Mouse (Mus musculus) testis, adult 2 months (tissue): ENCODE results near the gene Dcakd. TPM values are rescaled to one million over a fixed set of nuclear protein-coding genes. Genes with fewer than 3 reads are reported as not detected.

Source experiments
- H3K27ac ChIP-seq: fragments of 200-500 bp; 2 replicates; pipeline ENCODE4 v1.5.1; 2012; ENCODE audit warnings: low read depth, low read length; ENCODE audit not compliant: control insufficient read depth, insufficient read depth
- H3K27me3 ChIP-seq: fragments of 200-500 bp; 2 replicates; pipeline ENCODE4 v1.6.1; 2012; ENCODE audit warnings: mild to moderate bottlenecking, low read length, moderate library complexity; ENCODE audit not compliant: control insufficient read depth, insufficient read depth
- H3K36me3 ChIP-seq: fragments of 200-500 bp; 2 replicates; pipeline ENCODE4 v1.6.1; 2012; ENCODE audit warnings: mild to moderate bottlenecking, low read length; ENCODE audit not compliant: control insufficient read depth, insufficient read depth
- H3K4me1 ChIP-seq: fragments of 200-500 bp; 2 replicates; pipeline ENCODE4 v1.6.1; 2012; ENCODE audit warnings: low read length; ENCODE audit not compliant: control insufficient read depth, insufficient read depth
- H3K4me3 ChIP-seq: fragments of 200-500 bp; 2 replicates; pipeline ENCODE4 v1.5.1; 2012; ENCODE audit warnings: low read depth, mild to moderate bottlenecking, low read length, moderate library complexity, mixed read lengths; ENCODE audit not compliant: control insufficient read depth
- CTCF ChIP-seq: fragments of 200-500 bp; IDR thresholded peaks from 2 replicates; pipeline ENCODE4 v1.5.1; 2012; ENCODE audit warnings: low read depth, mild to moderate bottlenecking, inconsistent platforms, low read length, moderate library complexity; ENCODE audit not compliant: control insufficient read depth, insufficient read depth, insufficient replicate concordance
- POLR2A ChIP-seq: fragments of 200-500 bp; IDR thresholded peaks from 2 replicates; pipeline ENCODE4 v1.6.1; 2012; ENCODE audit warnings: low read depth, mild to moderate bottlenecking, inconsistent platforms, low read length, moderate library complexity; ENCODE audit not compliant: control insufficient read depth
- polyA plus RNA-seq: library from polyadenylated mRNA; depleted of rRNA; stranded (reverse); fragments of >200 nt; gene quantifications from 2 replicates; pipeline ENCODE4 v1.2.3, GENCODE M21; 2012

Gene Dcakd
- polyA plus RNA-seq, 1 experiment, result 26.8 TPM

GRCm38 (mm10) chr11:103015881-103016825 is 12.0 kb downstream of the Dcakd start:
- Histone ChIP-seq H3K27me3 (no peaks in the 10 kb centered on the region), H3K36me3 (no peaks in the 10 kb centered on the region), H3K4me3 (peak overlapping the region; percentile 86), H3K27ac (peak overlapping the region; percentile 55), H3K4me1 (peaks cover 9% of the 10 kb centered on the region)
- TF ChIP-seq CTCF, result no peak
- no peak for TF ChIP-seq POLR2A

GRCm38 (mm10) chr11:103011206-103011497 is 17.0 kb downstream of the Dcakd start:
- Histone ChIP-seq H3K36me3 (no peaks in the 10 kb centered on the region), H3K27me3 (no peaks in the 10 kb centered on the region), H3K4me1 (peaks cover 6% of the 10 kb centered on the region), H3K27ac (no peak overlapping the region), H3K4me3 (no peak overlapping the region)
- TF ChIP-seq CTCF, result no peak
- TF ChIP-seq POLR2A, result no peak

DNA sequence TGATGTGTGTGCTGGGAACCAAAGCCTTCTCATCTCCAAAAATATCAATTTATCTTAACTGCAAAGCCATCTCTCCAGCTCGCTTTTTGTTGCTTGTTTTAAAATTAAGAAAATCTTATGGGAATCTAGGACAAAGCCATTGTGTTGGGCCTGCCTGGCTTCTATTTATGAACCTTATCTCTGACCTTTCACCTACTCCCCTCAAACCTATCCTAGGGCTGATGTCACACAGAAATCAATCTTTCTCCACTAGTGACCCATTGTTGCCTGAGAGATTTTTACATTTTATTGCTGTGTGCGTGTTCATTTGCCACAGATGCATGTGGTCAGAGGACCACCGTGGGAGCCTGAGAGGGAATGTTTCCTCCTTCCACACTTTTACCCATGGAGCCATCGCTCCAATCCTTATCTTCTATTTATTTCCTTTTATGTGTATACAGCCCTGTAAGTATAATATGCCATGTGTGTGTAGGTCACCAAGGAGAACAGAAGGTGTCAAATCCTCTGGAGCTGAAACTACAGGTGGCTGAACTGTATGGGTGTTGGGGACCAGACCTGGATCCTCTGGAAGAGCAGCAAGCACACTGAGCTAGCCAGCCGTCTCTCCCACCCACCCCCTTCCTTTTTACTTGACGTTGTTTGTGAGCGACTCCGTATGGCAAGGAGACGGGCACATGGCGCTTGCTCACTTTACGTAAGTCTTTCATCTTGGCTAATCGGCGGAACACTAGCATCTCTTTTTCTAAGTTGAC is 17.5 kb downstream of the Dcakd start:
- no peaks in the 10 kb centered on the region for H3K36me3 ChIP-seq

DNA sequence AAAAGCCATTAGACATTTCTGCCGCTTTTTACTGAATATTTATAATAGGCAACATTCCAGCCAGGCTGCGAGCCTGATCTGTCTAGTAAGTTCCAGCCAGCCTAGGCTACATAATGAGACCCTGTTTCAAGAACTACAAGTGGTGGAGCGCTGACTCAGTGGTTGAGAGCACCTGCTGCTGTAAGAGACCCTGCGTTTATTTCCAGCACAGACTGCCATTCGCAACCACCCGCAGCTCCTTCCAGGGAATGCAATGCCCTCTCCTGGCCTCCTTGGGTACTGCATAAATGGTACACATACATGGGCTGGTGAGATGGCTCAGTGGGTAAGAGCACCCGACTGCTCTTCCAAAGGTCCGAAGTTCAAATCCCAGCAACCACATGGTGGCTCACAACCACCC is 18.9 kb downstream of the Dcakd start:
- Histone ChIP-seq H3K36me3 (no peaks in the 10 kb centered on the region), H3K4me1 (peaks cover 2% of the 10 kb centered on the region; the same call in 1 of the 2 replicates), H3K27me3 (no peaks in the 10 kb centered on the region), H3K4me3 (no peak overlapping the region), H3K27ac (no peak overlapping the region)
- TF ChIP-seq CTCF, result peak; percentile 46; the same call in 1 of the 2 replicates
- TF ChIP-seq POLR2A, result no peak

More for the DNA sequence above, 17.5 kb downstream of the Dcakd start:
- no peak for TF ChIP-seq CTCF
- TF ChIP-seq POLR2A, result no peak
- H3K27me3 ChIP-seq, result no peaks in the 10 kb centered on the region
- H3K4me1 ChIP-seq, result peaks cover 3% of the 10 kb centered on the region
- H3K27ac ChIP-seq, result no peak overlapping the region
- H3K4me3 ChIP-seq, result no peak overlapping the region

DNA sequence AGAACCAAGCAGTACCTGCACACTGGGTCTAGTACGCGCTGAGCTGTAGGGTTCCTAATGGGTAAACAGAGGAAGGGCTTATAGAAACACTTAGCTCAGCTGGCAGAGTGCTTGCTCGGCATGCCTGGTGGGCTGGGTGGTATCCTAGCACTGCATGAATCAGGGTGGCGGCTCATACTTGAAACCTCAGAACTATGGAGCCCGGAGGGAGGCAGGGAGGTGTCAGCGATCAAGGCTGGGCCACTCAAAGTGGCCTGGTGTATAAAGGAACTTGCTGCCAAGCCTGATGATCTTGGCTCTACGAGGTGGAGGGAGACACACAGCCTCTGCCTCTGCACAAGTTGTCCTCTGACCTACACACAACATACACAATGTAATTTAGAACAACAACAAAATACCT is 19.6 kb downstream of the Dcakd start:
- Histone ChIP-seq H3K4me1 (peaks cover 2% of the 10 kb centered on the region; the same call in 1 of the 2 replicates), H3K27me3 (no peaks in the 10 kb centered on the region), H3K27ac (no peak overlapping the region), H3K36me3 (no peaks in the 10 kb centered on the region), H3K4me3 (no peak overlapping the region)
- TF ChIP-seq CTCF (no peak), POLR2A (no peak)

DNA sequence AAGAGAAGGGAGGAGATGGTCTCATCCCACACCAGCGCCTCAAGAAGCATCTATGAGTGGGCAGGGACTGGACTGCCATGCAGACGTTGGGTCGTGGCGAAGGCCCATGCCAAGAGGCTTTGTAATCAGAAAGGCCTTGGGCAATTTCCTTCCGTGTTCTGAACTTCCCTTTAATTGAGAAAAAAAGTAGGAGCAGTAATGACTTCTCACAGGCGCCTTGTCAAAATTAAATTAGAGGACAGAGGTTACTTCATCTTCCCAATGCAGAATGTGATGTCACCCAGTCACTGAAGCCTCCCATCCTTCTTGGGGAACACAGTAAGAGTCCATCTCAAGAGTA is 21.2 kb downstream of the Dcakd start:
- TF ChIP-seq POLR2A (no peak), CTCF (no peak)
- Histone ChIP-seq H3K36me3 (no peaks in the 10 kb centered on the region), H3K27ac (no peak overlapping the region), H3K4me1 (peaks cover 2% of the 10 kb centered on the region; the same call in 1 of the 2 replicates), H3K4me3 (no peak overlapping the region), H3K27me3 (no peaks in the 10 kb centered on the region)

DNA sequence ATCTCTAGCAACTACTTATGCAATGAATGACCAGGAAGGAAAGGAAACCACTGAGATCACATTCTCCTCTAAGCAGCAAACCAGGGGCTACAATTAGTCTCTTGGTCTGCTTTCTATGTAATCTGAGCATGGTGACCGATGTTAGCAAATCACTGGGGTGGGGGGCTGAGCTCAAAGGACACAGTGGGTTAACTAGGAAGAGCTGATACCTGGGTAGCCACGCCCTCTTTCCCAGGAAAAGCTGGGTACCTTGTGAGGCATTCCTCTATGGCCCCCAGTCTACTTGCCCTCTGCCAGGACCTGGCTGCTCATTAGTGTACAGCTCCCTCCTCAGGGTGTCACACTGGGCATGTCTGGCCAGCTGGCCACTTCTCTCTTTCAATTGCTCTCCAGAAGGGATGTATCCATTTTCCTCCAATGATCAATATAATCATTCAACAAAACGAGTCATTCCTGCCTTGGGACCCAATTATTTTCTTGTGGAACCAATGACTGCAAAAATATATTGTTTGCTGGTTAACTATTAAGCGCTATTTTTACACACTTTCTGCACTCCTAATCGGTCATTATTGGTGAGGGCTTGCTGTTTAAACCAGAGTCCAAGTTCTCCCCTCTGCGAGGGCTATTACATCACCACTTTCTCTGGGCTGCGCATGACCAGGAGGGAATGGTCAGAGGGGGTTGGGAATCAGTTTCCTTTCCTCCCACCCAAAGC is 21.7 kb downstream of the Dcakd start:
- no peaks in the 10 kb centered on the region for H3K36me3 ChIP-seq

More for the DNA sequence above, 21.7 kb downstream of the Dcakd start:
- Histone ChIP-seq H3K4me1 (peaks cover 2% of the 10 kb centered on the region; the same call in 1 of the 2 replicates), H3K27ac (no peak overlapping the region), H3K27me3 (no peaks in the 10 kb centered on the region), H3K4me3 (no peak overlapping the region)
- TF ChIP-seq POLR2A (no peak), CTCF (no peak)
